Mouse (Mus musculus) frontal cortex, postnatal 14 days (tissue): ENCODE data around the gene Cluh.

Experiments
- DNase-seq, 2 experiments: peaks; one replicate each; pipeline ENCODE4 v3.0.0; 2022; ENCODE audit warnings: low spot score in 2 of 2

Gene Cluh

GRCm38 (mm10) chr11:74647966-74648365, 1.3 kb upstream of the Cluh start:
- DNase-seq = no peak

- DNase-seq = no peak
Measured at GRCm38 (mm10) chr11:74648676-74649075, 619 bp upstream of the Cluh start.

DNA sequence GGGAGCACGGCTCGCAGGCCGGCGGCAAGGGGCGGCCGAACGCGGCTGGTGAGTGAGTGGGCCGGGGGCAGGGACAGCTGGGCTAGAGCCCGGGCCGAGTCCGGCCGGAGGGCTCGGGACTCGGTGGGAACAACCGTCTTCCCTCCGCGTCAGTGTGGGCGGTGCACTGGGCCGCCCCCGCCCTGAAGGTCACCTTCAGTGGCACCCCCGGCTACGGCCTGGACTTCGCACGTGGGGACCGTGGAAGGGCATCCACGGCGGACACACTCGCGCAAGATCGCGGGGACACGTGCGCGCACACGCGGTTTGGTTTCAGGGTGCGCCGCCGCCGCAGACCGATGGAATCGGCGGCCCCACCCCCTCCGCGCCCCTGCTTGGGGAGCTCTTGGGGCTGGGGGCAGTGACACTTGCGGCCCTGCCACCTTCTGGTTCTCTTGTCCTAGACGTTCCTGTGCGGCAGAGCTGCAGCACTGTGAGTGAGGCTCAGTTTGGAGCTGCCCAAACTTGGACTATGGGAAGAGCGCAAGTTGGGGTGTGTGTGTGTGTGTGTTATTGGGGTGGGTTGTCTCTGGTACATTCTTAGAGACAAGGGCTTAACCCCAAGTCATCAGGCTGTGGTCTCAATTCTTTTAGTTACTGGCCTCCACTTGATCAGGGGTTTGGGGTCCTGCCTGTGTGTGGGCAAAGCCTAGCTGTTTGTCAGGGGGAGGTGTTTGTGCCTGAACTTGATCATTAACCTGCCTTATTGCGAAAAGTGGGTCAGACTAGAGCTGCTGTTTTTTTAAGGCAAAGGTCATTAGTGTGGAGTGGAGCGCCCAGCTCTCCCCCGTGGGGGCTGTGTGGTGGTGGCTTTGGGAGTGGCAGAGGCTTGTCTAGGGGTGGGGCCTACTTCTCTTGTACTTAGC, 604 bp downstream of the Cluh start:
- peak in 1 of 2 experiments; percentile 40 for DNase-seq

- no peak for DNase-seq
Measured at GRCm38 (mm10) chr11:74650576-74651100, 1.3 kb downstream of the Cluh start.

DNA sequence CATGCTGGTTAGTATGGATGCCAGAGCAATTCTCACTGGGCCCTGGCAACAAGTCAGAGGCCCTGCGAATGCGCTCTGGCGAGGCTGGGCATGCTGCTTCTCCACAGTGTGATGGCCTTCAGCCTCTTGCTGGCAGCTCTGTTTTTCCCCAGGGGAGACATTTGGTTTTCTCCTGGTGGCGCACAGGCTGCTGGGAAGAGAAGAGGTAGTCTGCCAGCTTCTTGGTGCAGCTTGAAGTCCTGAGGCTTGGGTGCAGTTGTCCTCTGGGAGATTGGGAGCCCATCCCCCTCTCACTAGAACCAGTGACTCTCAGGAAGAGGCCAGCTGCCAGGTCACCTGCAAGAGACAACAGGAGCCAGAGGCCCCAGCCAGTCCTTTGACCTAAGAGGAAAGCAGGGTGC, 3.5 kb downstream of the Cluh start:
- DNase-seq = no peak

GRCm38 (mm10) chr11:74653385-74653784, 4.1 kb downstream of the Cluh start:
- DNase-seq = no peak

GRCm38 (mm10) chr11:74655941-74656340, 6.6 kb downstream of the Cluh start:
- DNase-seq = no peak

GRCm38 (mm10) chr11:74660336-74660735, 11.0 kb downstream of the Cluh start:
- DNase-seq = no peak

- no peak for DNase-seq
Measured at GRCm38 (mm10) chr11:74661641-74662040, 12.3 kb downstream of the Cluh start.

DNA sequence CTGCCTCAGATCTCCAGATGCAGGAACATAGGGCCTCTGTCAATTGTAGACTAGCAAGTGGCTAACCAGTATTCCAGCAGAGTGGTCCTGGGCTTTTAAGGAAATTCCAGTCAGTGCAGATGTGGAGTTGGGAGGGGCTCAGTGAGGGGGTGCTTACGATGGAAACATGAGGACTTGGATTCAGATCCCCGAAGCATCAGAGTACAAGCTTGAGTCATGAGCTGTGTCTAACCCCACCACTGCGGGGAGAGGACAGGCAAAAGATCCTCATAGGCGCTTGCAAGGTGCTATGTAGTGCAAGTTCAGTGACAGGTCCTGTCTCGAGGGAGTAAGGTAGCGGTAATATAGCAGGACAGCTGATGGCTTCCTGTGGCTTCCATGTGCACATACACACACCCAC, 12.9 kb downstream of the Cluh start:
- no peak for DNase-seq

- no peak for DNase-seq
Measured at GRCm38 (mm10) chr11:74664279-74664678, 15.0 kb downstream of the Cluh start.

DNA sequence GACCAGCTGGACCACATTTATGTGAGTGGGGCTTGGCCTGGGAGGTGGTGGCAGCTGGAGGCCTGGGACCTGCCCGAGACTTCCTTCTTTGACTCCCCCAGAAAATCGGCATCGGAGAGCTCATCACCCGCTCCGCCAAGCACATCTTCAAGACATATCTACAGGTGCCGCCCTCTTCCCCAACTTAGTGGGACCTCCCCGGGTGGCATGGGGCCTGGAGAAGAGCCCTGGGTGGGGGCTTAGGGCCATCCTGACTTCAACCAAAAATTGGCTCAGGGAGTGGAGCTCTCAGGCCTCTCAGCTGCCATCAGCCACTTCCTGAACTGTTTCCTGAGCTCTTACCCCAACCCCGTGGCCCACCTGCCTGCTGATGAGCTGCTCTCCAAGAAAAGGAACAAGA, 15.6 kb downstream of the Cluh start:
- DNase-seq = no peak

DNA sequence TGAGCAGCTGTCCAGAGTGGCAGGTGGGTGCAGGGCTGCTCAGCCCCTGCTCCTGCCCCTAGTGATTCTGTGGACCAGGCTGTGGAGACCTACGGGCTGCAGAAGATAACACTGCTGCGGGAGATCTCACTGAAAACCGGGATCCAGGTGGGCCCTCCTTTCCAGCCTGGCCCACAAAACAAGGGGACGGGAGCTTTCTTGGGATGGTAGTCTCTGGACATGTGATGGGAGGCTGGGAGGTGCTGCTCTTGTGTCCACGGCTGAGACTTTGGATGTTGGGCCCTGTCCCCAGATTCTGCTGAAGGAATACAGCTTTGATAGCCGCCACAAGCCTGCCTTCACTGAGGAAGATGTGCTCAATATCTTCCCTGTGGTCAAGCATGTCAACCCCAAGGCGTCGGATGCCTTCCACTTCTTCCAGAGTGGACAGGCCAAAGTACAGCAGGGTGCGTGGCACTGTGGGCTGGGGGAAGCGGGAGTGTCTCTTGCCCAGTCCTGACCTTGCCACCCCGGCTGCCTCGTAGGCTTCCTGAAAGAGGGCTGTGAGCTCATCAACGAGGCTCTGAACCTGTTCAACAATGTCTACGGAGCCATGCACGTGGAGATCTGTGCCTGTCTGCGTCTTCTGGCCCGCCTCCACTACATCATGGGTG, 16.5 kb downstream of the Cluh start:
- no peak for DNase-seq

DNA sequence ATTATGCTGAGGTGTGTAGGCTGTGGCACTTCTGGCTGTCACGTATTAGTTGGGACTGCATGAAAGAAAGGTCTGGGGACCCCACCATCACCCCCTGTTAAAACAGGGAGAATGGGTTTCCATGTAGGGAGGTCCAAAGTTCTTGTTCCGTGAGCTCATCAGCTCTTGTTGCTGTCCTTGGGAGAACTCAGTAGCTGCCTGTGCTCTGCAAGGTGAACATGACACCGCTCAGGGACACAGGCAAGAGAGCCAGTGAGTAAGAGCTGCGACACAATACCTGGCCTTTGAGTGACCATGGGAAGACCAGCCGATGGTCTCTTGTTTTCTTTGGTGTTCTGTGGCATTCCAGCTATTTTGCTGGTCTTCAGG, 17.0 kb downstream of the Cluh start:
- no peak for DNase-seq

GRCm38 (mm10) chr11:74666776-74667581, 17.7 kb downstream of the Cluh start:
- no peak for DNase-seq

DNA sequence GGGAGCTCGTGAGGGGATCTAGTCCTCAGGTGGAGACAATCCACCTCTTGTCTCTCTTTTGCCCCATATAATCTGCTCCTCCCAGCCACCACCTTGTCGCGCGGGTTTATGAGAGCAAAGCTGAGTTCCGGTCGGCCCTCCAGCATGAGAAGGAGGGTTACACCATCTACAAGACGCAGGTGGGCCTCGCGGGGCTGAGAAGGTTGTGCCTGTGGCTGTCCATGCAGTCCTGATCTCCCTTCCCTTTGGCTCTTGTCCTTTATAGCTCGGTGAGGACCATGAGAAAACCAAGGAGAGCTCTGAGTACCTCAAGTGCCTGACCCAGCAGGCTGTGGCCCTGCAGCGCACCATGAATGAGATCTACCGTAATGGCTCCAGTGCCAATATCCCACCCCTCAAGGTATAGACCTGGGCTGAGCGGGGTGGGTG, 18.3 kb downstream of the Cluh start:
- DNase-seq = no peak

DNA sequence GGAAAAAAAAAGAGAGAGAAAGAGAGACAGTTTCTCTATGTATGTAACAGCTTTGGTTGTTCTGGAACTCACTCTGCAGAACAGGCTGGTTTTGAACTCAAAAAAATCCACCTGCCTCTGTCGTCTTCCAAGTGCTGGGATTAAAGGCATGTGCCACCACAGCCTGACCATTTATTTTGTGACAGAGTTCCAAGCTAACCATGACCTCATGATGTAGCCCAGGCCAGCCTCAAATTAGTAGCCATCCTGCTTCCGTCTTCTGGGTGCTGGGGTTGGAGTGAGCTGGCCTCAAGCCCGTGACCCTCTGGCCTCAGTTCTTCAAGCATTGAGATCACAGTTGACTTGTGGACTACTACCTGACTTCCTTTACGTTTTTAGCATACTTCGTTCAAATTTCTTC, 19.2 kb downstream of the Cluh start:
- no peak for DNase-seq

GRCm38 (mm10) chr11:74668971-74669370, 19.7 kb downstream of the Cluh start:
- DNase-seq = no peak

- DNase-seq = no peak
Measured at GRCm38 (mm10) chr11:74670151-74670550, 20.9 kb downstream of the Cluh start.

GRCm38 (mm10) chr11:74671013-74671412, 21.7 kb downstream of the Cluh start:
- peak in 1 of 2 experiments; percentile 2 for DNase-seq

GRCm38 (mm10) chr11:74671839-74672238, 22.5 kb downstream of the Cluh start:
- no peak for DNase-seq

DNA sequence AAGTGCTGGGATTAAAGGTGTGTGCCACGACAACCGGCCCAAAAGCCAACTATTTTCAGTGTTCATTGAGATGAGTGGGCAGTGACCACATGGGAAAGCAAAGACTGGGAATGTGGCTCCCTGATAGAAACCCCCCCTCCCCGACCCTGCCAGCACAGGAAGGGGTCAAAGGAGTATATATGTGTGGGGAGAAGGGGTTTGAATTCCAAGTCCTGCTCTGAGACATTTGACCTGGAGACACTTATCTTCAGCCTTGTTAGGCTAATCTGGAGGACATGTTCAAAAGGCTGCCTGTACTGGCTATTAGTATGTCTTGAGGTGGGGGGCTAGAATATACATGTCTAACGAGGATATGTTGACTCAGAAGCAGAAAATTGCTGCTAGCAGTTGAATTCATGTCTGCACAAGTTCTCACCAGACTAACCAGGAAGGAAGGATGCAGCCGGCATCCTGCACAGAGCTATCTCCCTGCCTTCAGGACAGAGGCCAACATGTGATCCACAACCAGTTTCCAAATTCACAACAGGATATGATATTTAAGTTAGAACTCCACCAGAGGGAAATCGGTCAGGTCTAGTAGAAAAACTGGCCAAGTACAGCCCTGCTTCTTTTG, 23.7 kb downstream of the Cluh start:
- DNase-seq = no peak
